Mouse (Mus musculus): Measurements from ENCODE around the gene Dhcr7.

Gene Dhcr7

DNA sequence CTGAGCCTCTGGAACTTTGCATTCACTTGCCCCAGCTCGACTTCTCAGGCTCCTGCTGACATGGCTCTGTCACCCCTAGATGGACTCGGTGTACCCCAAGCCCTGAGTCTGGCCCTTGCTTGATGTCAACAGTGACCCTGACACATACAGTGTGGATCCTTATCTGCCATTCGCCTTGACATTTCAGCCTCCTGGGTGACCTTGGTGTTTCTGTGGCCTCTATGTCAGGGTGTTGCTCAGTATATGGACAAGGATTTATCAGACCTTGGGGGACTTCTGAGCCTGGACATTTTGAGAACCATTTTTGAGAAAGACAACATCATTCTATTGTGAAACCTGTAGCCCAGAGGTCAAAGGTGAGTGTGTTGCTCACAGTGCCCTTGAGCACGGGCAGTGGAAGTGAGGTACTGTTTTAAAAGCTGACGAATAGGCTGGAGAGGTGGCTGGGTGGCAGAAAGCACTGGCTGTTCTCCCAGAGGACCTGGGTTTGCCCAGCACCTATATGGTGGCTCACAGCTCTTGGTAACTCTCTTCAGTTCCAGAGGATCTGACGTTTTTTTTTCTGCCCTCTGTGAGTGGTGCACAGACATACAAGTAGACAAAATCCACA lies 10.7 kb downstream of the Dhcr7 start:
- no peak for DNase-seq (ENCODE audit: low spot score in 2 of 2)

DNA sequence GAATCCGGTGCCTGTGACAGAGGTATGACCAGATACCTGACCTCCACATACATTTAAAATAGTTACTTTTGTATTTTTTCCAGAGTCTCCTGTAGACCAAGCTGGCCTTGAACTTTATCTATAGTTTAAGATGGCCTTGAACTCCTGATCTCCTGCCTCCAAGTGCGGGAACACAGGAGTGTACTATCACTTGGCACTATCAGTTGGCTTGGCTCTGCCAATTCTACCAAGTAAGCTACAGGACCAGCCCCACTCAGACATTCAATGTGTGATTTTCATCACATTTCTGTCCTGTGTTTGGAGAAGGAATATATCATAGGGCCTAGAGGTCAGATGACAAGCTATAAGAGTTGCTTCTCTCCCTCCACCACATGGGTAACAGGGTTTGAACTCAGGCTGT lies 11.4 kb downstream of the Dhcr7 start:
- no peak for DNase-seq (ENCODE audit: low spot score in 2 of 2)

DNA sequence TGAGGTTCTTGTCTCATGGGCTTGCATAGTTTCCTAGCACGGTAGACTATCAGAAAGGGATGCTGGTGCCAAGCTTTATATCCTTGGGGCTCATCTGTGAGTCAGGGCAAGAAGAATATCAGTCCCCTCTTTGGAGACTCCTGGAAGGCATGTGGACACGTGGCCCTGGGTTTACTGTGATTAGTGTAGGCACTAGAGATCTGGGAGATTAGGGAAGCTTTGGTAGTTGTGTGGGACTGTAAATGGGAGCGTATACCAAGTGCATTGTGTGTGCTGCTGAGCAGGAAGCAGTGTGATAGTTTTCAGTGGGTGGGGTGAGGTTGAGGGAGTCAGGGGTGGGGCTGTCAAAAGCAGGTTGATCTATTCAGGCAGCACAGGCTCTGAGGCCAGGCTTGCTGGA lies 12.0 kb downstream of the Dhcr7 start:
- no peak for DNase-seq (ENCODE audit: low spot score in 2 of 2)

DNA sequence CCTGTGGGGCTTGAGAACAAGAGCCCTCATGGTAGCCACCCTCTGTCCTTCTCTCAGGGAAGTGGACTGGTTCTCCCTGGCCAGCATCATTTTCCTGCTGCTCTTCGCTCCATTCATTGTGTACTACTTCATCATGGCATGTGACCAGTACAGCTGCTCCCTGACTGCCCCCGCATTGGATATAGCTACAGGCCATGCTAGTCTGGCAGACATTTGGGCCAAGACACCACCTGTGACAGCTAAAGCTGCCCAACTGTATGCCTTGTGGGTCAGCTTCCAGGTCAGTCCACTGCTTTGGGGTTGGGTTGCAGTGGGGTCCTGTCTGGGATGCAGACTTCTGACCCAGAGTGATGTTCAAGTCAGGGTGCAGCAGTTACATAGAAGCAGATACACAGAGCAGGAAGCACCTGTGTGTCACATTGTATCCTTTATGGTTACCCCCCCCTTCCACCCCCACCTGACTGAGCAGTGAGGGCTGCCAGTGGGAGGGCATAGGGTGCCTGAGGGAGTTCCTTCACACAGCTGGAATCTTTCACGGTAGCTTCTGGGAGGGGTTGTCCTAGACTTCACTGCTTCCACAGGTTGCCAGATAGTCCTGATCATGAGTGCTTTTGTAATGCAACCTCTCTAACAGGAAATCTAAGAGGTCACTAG lies 14.9 kb downstream of the Dhcr7 start:
- peak; percentile 51 to 59 for DNase-seq (ENCODE audit: low spot score in 2 of 2)

DNA sequence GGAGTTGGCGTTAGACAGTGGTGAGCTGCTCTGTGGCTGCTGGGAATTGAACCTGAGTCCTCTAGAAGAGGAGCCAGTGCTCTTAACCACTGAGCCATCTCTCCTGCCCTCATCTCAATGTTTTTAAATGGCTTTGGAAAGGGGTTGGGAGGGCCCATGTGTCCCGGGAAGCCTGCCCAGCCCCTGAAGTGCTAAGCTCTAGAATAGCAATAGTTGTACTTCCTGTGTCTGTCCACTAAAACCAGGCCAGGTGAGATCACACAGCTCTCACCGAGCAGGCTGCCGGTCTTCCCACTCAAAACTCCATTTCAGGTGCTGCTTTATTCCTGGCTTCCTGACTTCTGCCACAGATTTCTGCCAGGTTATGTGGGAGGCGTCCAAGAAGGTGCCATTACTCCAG lies 17.2 kb downstream of the Dhcr7 start:
- DNase-seq (ENCODE audit: low spot score in 2 of 2): no peak

DNA sequence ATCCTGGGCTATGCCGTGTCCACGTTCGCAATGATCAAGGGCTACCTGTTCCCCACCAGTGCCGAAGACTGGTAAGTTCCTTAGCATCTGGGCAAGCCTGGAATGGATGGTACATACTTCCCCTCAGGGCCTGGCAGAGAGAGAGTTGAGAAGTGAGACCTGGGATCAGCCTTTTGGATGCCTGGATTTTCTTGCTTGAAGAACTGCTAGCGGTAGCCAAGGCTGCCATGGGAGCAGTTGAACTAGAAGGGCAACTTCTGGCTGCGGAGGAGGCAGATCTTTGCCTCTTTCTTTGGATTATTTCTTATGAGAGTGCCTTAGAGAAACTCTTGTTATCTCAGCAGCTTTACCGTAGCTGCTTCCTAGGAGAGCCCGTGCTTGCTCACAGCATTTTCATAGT lies 18.4 kb downstream of the Dhcr7 start:
- DNase-seq (ENCODE audit: low spot score in 2 of 2): no peak

DNA sequence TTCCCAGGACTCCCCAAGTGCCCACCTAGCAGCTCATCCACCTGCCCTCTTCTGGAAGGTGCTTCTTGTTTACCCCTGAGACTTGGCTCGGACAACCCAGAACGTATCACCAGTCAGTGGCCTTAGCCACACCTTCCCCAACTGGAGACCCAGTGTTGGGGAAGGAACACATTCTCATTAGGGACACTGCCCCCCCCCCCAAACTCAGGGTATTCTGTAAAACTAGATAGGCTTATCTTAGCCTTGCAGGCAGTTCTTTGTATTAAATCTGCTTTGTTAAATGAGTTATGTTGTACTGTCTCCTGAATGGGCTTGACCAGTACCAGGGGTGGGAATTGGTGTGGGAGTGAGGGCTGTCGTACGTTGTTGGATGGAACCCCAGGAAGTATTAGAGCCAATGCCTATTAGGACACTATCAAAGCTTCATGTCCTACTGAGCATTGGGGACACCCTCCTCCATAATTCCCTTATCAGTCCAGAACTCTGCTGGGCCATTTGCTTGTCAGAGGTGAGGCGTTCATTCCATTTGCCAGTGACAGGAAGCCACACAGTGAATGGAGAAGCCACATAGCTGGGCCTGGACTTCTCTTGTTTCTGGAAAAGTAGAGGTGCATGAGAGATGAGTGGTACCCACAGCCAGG lies 25.3 kb downstream of the Dhcr7 start:
- no peak for DNase-seq (ENCODE audit: low spot score in 2 of 2)

DNA sequence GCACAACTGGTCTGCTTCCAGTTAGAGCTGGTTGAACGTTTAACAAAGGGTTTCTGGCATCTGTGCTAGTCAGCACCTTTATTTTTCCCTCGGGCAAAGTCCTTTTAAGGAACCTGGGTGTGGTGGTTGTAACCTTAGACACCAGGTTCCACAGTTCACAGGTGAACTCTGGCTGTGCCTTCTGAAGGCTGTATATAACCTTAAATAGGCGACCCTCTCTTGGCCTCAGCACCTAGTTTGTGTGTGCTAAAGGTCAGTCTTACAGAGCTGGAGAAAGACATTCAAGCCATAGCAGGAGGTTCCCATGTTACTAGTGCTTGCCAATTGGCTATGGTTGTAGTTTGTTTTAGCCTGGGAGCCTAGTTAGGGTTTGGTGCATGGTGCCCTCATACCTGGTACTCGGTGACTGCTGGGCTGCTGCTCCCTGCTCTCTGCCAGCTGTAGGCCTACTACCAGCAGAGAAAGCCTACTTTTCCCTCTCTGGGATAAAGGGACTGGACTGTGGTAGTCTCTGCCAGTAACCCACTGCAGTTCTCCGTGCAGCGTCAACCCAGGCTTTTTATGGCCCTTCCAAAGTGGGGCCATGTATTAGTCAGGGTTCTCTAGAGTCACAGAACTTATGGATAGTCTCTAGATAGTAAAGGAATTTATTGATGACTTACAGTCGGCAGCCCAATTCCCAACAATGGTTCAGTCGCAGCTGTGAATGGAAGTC lies 26.0 kb downstream of the Dhcr7 start:
- no peak for DNase-seq (ENCODE audit: low spot score in 2 of 2)

DNA sequence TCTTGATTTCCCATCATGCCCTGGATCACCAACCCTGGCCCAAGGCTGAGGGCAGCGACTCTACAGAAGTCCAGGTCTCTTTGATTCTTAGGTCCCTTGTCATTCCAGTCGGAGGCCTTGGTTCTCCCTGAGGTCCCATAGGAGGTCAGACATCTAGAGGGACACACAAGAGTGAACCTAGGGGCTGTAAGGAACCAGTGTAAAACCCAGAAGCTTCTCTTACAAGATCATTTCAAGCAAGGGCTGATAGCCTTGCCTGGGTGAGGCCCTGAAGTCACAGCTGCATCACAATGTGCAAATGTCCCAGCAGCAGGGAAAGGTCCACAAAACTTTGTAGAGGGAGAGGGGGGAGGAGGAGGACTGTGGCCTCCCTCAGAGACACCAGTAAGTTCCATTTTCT lies 43.6 kb downstream of the Dhcr7 start, which contains the start of gene Gm498:
Gene Gm498 (plus strand): TSS at position 301 of the 400 bp plus-strand sequence.
- no peak for DNase-seq (ENCODE audit: low spot score in 2 of 2)

DNA sequence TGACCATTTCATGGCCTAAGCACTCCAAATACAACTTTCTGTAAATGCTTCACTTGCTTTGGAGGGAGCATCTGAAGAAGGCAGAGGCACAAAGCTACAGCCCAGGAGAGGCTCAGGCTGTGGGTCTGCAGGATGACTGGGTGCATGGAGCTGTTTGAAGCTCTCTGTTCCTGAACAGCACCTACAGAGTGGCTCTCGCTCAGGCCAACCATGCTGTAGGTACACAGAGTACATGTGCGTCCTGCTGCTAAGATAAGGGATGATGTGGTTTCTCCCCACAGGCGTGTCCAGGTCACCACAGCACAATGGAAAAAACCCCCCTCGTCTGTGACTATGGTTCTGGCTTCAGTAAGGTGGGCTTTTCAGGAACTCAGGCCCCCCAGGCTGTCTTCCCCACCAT lies 45.9 kb downstream of the Dhcr7 start:
- no peak for DNase-seq (ENCODE audit: low spot score in 2 of 2)

DNA sequence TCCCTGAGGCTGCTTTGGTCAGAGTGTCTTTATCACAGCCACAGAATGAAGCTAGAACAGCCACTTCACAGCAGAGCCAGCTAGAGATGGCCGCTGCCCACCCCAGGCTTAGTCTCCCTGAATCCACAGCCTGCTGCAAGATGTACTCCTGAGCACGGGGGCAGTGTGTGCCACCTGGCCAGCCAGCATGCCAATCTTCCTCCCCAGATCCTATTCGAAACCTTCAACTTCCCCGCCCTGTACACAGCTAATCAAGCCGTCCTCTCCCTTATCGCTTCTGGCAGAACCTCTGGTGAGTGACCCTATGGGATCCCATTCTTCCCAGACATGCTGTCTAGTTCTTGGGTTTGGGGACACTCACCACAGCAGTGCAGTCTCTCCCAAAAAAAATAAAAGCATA lies 60.8 kb downstream of the Dhcr7 start:
- no peak for DNase-seq (ENCODE audit: low spot score in 2 of 2)

DNA sequence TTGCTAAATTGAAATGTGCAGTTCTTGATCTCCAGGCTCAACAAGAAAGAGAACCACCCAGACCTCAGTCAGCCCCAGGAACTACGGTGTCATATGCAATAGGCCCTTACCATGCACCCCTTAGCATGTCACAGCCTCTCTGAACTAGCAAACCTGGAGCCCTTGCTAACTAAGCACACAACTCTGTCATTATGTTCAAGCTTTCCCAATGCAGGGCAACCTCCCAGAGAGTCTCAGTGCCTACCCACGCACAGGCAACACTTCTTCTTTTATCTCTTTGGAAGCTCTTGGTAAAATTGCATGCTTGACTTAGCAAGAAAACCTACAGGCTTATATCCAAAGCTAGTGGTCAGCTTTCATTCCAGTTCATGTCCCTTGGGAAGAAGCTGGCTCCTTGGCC lies 68.2 kb downstream of the Dhcr7 start:
- no peak for DNase-seq (ENCODE audit: low spot score in 2 of 2)

DNA sequence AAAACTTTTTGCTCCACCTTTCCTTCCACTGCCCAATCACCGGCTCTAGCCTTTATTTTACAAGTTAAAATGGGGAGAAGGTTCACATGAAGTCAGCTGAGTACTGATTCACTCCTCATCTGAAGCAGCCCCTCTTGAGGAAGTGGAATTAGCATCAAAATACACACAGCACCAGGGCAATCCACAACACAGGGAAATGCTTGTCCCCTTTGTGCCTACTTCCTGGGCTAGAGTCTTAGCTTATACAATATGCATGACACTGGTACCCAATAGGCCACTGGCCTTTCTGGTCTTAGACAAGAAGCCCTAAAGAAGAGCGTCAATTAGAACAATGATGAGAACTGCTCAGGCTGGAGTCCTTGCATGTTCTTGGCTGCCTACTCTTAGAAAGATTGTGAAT lies 69.4 kb downstream of the Dhcr7 start:
- DNase-seq (ENCODE audit: low spot score in 2 of 2): no peak
